Mouse (Mus musculus) B cell, adult 2 months (primary cell): ENCODE data around the gene Rpl41.

Experiments
- DNase-seq, 2 experiments: peaks; one replicate each; pipeline ENCODE4 v3.0.0; 2022

Gene Rpl41

DNA sequence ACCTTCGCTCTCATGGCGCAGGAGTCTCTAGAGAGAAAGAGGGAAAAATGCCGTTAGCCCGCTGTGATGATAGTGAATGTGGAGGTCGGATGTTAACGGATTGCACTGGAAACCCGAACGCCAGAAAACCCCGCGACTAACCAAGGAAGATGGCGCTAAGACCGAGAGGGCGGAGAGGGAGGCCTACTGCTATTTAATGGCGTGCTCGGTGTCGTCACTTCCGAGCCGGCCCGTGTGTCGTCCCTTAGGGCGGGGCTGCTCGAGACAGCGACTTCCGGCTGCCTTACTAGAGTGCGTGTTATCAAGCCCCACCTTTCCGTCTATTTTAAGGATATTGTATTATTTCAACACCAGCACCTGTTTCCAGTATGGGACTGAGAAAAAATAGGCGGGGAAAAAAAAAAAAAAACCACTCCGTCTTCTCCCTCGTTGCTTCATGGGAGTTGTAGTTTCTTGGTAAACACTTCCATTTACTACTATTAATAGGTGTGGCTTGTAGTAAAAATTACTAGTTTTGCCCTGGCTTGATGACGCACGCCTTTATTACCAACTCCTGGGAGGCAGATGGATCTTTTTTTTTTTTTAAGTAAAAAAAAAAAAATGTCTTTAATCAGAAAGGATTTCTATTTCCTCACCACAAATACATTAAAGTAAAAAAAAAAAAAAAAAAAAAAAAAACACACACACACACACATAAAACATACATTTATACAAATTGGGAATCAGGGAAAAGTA lies at the start of gene Rpl41:
Gene Rpl41 (minus strand): TSS at position 359 of the 735 bp plus-strand sequence.
- peak; percentile 93 for DNase-seq

DNA sequence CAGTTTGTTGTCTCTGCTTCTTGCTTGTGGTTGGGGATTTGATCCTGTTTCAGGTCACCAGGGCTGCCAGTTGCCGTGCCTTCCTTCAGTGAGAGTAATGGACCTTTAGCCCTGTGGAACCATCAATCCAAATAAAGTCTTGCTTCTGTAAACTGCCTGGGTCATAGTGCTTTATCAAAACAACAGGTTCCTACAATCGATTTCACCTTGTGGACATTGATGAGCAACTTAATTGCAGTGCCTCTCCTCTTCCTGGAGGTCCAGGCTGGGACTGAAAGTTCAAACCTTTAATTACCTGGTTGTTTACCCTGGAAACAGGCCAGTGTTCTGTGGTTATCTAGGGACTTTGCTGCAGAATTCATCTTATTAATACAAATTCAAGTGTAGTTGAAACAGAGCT lies 49.4 kb upstream of the Rpl41 start:
- DNase-seq, result no peak

DNA sequence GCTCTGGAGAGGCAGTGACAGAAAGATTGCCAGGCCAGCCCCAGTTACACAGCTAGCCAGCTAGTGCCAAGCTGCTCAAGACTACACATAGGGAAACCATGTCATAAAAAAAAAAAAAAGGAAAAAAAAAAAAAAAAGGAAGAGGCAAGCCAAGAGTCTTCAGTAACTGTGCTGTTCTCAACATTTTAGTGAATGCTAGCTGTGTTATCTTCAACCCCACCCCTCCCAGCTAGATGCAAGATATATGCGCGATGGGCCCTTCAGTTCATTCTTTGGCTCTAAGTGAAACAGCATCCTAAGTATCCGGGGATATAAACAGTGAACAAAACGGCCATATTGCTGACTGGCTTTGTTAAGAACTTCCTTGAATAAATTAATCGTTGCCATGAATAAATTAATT lies 43.7 kb upstream of the Rpl41 start:
- no peak for DNase-seq

GRCm38 (mm10) chr10:128591436-128591835 lies 42.3 kb upstream of the Rpl41 start:
- no peak for DNase-seq

DNA sequence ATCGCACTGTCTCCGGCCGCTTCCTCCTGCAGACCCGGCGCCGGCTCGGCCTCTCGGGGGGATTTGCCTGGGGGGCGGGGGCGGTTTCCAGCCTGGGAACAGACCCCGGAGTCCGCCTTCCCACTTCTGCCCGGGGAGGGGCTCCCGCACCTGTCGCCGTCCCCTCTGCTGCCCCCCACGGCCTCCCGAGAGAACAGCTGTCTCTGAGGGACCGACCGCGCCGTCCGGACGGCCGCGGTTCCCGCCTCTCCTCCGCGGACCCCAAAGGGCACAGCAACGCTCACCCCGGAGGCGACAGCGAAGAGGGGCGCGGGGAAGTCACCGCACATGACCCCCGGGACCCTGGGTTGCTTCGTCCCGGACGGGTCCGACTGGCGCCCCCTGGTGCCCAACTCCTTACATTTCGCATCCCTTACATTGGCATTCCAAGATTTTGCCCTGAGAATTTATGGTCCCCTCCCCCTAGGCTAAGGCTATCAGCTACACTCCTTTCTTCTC lies 41.1 kb upstream of the Rpl41 start:
- DNase-seq, result peak; percentile 63 to 67

- DNase-seq, result peak; percentile 54 to 58
Observed at GRCm38 (mm10) chr10:128589464-128590192, 40.5 kb upstream of the Rpl41 start, which contains the start of gene Erbb3. TSS of gene Erbb3 (minus strand) at chr10:128589652.

- DNase-seq, result no peak
Observed at GRCm38 (mm10) chr10:128588775-128589463, 39.8 kb upstream of the Rpl41 start.

GRCm38 (mm10) chr10:128588136-128588535 lies 39.0 kb upstream of the Rpl41 start:
- no peak for DNase-seq

DNA sequence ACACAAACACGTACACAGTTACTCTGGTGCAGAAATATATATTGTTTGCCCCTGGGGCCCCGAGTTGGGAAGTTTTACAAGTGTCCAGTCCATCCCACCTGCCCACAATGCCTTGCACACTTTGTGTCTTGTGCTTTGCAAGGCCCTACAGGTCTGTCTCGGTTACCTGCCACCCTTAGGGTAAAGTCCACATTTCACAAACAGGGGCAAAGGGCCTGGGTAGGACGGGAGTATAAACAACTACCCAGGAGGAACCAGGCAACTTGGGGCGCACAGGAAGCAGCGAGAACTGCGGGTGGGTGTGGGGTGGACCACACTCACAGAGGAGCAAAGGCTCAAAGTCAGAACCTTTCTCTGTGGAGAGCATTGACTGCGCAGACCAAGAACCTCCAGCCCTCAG lies 38.6 kb upstream of the Rpl41 start:
- no peak for DNase-seq

- no peak for DNase-seq
Observed at GRCm38 (mm10) chr10:128587120-128587519, 38.0 kb upstream of the Rpl41 start.

DNA sequence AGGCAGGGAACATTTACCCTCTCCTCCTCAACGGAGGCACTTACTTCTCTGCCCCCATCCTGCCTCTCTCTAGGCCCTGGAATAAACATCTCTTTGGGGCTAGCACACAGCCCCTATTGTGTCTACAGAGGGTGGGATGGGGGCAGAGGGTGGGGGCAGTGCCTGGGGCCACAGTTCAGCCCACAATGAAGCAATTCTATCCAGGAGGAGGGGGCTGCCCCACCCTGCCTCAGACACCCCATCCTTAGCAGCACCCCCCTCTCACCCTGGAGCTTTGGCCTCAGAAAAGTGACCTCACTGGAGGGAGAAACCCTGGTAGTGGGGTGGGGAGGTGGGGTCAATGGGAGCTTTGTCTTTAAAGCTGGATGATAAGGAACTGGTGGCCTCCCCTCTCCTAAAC lies 37.4 kb upstream of the Rpl41 start:
- no peak for DNase-seq

DNA sequence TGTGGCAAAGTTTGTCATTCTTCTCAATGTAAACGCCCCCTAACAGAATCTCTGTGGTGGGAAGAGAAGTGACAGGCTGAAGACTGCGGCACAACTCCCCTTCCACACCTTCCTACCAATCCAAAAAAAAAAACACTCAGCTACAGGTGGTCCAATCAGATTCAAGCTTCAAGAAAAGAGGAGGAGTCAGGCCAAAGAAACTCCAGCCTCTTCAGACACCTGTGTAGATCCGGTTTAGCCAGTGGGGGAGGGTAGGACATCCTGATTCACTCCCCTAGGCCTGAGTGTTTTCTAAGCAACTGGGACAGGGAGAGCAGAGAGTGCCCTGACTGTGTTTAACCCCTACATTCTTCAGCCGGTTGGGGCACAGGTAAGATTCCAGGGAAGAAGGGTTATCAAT lies 35.3 kb upstream of the Rpl41 start:
- DNase-seq, result no peak

DNA sequence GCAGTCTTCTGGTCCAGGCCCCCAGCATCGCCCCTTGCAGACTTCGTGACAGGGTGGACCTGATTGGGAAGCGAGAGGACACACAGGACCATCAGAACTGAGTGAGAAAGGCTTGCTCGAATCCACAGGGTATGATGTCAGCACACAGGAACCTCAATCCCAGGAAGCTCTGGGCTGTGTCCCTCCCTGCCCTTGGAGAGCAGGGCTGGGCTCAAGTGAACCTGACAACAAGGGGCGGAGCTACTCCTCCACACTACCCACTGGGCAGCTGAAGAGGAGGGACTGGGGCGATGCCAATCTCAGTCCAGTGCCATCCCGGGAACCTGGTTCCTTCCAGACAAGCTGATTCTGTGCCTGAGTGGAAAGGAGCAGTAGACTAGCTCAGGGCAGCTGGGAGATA lies 34.5 kb upstream of the Rpl41 start:
- no peak for DNase-seq

- DNase-seq, result no peak
Observed at GRCm38 (mm10) chr10:128579731-128580130, 30.6 kb upstream of the Rpl41 start.

GRCm38 (mm10) chr10:128579298-128579697 lies 30.2 kb upstream of the Rpl41 start:
- DNase-seq, result no peak

DNA sequence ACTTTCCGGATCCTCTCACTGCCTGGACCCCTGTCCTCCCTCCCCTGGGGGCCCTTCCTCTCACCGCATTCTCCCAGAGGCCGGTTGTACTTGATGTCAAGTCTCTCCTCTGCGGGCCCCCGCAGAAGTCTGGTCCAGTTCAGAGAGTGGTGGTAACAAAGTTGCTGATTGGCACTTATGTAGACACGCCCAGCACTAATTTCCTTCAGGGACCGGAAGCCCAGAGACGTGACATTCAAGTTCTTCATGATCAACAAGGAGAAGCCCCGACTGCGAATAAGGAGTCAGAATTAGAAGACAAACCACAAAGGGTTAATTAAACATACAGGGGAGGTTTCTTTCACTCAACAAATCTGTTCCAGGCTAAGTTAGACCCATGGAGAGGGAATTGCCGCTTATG lies 29.2 kb upstream of the Rpl41 start:
- no peak for DNase-seq

- DNase-seq, result peak in 1 of 2 experiments; percentile 27
Observed at GRCm38 (mm10) chr10:128575063-128575462, 26.0 kb upstream of the Rpl41 start.

GRCm38 (mm10) chr10:128565788-128566531 lies 16.9 kb upstream of the Rpl41 start, which contains the start of gene Pa2g4:
TSS of gene Pa2g4 (minus strand) at chr10:128565987.
- peak; percentile 94 to 95 for DNase-seq

- DNase-seq, result peak; percentile 32 to 47
Observed at GRCm38 (mm10) chr10:128565206-128565787, 16.2 kb upstream of the Rpl41 start.

- DNase-seq, result no peak
Observed at GRCm38 (mm10) chr10:128563544-128563943, 14.4 kb upstream of the Rpl41 start.

DNA sequence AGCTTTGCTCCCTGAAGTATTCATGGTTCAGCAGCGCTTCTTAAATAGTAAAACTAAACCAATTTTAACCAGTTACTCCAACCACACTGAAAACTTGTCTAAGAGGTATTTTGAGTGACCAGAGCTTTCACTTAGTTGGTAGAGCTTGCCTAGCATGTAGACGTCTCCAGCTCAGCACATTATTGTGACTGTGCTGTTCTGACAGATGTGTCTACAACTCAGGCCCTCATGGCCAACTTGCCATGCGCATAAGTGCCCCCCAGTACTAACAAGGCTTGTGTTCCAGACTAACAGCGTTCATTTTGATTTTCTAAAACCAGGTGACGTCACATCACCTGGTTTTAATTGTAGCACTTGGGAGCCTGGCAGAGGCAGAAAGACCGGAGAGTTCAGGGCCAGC lies 7.9 kb upstream of the Rpl41 start:
- DNase-seq, result no peak

GRCm38 (mm10) chr10:128556286-128556685 lies 7.2 kb upstream of the Rpl41 start:
- DNase-seq, result no peak
